Mouse (Mus musculus): ENCODE measurements around the gene Rbm45.
A peak's percentile ranks its signal among the peaks of the same experiment; 100 is the strongest.

Gene Rbm45

DNA sequence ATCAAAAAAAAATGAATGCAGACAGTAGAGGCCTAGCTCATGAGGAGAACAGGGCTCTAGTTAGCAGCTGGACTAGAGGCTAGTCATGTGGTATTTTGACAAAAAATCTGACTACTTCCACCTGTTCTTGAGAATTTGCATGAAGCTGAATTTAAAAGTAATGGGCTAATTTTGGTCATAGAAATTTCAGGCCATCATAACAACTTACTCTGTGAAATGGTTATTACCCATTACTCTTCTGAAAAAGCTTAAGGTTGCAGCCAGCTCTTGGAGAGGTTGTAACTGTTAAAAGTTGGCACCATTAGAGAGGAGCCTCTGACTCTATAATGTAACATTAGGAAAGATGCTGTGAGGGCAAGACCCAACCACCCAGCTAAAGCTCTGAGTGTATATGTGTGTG, 16.7 kb downstream of the Rbm45 start:
- no peak for DNase-seq (ENCODE audit: low read depth, low spot score)

- DNase-seq (ENCODE audit: low read depth, low spot score): no peak
These were observed 30.4 kb downstream of the Rbm45 start for GRCm38 (mm10) chr2:76400178-76400577.

GRCm38 (mm10) chr2:76405596-76406150, 35.9 kb downstream of the Rbm45 start:
- no peak for DNase-seq (ENCODE audit: low read depth, low spot score)

DNA sequence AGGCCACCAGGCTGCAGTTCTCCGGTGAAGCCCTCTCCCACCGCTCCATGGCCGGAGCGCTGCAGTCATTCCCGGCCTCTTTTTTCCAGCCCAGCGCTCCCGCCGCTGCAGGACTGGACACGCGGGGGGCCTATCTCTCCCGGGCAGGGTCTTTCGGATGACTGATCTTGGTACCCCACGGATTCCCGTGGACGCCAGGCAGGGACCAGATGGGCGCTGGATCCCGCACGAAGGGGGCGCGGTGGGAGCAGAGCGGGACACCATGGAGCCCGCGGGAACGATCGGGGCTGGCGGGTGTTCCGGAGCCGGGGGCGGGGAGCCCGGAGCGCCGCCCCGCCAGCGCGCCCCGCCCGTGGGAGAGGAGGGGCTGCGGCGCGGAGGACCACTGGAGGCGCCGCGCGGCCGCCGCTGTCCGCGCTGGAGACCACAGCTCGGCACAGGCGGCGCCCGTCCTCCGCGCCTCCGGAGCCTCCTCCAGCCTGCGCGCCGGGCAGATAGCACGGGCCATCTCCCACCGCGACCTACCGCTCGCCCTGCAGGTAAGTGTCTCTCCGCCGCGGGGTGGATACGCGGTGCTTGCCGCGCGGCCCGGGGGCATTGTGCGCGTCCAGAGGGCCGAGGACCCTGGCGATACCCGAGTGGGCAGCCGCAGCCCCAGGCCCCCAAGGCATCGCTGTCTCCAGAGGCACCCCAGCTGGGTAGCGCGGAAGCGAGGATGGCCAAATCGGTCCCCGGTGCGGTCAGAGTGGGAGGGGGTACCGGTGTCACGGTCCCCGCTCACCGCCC, 36.6 kb downstream of the Rbm45 start, which contains the start of gene Osbpl6:
Gene Osbpl6, plus strand, starts transcription at position 358 of the 786 bp plus-strand sequence.
- DNase-seq (ENCODE audit: low read depth, low spot score): peak; percentile 33

DNA sequence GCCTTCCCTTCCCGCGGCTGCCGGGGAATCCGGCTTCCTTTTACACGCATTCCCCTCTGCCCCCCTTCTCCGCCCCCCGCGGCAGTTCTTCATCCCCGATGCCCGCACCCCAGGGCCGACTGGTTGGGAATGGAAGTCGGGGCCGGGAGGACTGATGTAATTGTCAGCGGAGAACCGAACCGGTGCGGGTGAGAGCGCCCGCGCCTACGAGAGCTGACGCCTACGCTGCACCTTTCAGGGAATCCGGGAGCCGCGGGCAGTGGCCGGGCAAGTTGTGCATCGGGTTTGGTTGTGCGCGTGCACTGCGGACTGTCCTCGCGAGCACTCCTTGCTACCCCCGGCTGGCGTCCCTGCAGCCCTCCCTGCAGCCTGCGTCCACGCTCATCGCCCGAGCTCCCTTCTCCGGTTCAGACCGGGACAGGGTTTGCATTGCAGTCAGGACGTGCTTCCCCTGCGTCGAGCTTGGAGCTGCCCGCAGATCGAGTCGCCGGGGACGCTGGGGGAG, 37.2 kb downstream of the Rbm45 start:
- peak; percentile 22 for DNase-seq (ENCODE audit: low read depth, low spot score)

DNA sequence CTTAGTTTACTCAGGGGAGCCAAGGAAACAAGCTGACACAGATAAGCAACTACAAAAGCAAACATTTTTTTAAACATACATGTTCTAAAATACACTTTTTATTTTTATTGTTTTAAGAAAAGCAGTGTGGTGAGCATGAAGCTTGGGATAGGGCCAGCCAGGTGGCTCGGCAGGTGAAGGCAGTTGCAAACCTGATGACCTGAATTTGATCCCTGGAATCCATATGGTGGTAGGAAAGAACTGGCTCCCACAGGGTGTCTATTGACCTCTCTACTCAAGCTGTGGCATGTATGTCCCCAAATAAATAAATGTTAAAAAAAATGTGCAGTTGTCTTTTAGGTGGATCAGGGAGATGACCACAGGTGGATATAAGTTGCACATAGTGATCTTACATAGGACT, 39.7 kb downstream of the Rbm45 start:
- DNase-seq (ENCODE audit: low read depth, low spot score): no peak

GRCm38 (mm10) chr2:76409986-76410385, 40.2 kb downstream of the Rbm45 start:
- DNase-seq (ENCODE audit: low read depth, low spot score): no peak

DNA sequence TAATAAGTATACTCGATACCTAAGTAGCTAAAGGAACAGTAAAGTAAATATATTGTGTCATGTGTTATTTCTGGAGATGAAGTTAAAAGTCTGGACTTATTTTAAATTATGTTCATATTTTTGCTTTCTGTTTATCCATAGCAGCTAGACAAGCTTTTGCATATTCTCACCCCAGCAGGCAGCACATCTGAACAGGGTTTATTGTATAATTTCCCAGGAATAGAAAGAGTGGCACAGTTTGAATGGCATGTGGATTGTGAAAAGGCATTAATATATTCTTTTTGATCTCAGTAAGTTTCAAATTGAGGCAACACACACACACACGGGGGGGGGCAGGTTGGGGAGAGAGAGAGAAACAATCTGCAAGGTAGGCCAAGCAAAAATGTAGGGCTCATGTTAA, 43.1 kb downstream of the Rbm45 start:
- no peak for DNase-seq (ENCODE audit: low read depth, low spot score)

DNA sequence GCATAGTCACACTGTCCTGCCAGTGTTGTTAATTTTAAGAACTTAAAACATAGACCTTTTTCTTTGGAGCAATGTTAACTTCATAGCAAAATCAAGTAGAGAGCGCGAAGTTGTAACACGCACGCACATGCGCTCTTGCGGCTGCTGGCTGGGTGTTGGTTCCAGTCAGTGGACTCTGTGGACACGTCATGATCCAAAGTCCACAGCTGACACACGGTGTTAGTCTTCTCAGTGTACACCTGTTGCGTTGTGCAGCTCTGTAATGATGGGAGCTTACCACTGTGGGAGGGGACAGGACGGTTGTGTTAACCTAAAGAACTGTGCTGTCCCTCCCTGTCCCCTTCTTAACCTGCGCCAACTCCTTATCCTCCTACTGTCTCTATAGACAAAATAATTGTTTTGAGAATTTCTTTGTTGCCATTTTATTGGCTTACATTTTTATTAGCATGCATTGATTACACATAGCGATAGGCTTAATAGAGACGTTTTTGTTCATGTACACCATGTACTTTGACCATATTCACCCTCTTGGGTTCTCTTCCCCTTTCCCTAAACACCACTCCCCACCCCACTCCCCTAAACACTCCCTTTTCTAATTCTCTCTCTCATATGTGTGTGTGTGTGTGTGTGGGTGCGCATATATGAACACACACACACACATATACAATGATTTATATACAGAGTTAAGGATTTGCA, 47.8 kb downstream of the Rbm45 start:
- no peak for DNase-seq (ENCODE audit: low read depth, low spot score)

- no peak for DNase-seq (ENCODE audit: low read depth, low spot score)
These were observed 48.3 kb downstream of the Rbm45 start for GRCm38 (mm10) chr2:76418142-76418518.

GRCm38 (mm10) chr2:76421411-76421924, 51.7 kb downstream of the Rbm45 start:
- DNase-seq (ENCODE audit: low read depth, low spot score): peak; percentile 61

GRCm38 (mm10) chr2:76426816-76427215, 57.0 kb downstream of the Rbm45 start:
- no peak for DNase-seq (ENCODE audit: low read depth, low spot score)

DNA sequence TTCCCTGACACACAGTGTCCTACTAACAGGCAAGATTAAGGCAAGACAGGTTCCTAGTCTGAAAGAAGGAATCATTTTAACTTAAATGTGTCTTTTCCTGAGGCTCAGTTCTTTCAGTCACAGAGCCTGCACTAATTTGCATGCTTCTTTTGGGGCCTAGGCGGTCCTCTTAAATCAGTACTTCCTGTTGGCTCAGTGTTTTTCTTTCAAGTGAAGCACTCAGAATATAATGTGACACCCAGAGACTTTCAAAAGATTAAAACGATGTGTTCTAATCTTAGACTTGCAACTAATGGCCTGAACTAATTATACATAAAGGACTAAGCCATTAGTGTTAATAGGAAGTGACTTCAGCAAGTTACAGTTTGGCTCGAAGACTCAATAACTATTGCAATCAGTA, 59.5 kb downstream of the Rbm45 start:
- no peak for DNase-seq (ENCODE audit: low read depth, low spot score)

- DNase-seq (ENCODE audit: low read depth, low spot score): no peak
These were observed 60.1 kb downstream of the Rbm45 start for GRCm38 (mm10) chr2:76429855-76430254.

- DNase-seq (ENCODE audit: low read depth, low spot score): no peak
These were observed 60.8 kb downstream of the Rbm45 start for GRCm38 (mm10) chr2:76430539-76430938.
